Mouse (Mus musculus) kidney, postnatal 0 days (tissue): ENCODE measurements around the gene Slc39a1. TPM values are rescaled to one million over a fixed set of nuclear protein-coding genes. Genes with fewer than 3 reads are reported as not detected.

Source experiments
- ATAC-seq: fragments of 200-750 bp; cut with Nextera tagmentation; replicated peaks from 2 replicates; pipeline ENCODE4 v1.8.0; 2017; ENCODE audit warnings: low read depth, moderate number of reproducible peaks, moderate TSS enrichment, moderate library complexity; ENCODE audit not compliant: low FRiP score
- DNase-seq: peaks from one replicate; pipeline ENCODE4 v3.0.0-alpha.2; 2016; ENCODE audit warnings: low spot score
- H3K27ac ChIP-seq: fragments of 300-500 bp; sonication (generic); 2 replicates; pipeline ENCODE4 v1.5.1; 2014; ENCODE audit warnings: mild to moderate bottlenecking
- H3K27me3 ChIP-seq: fragments of 300-500 bp; sonication (generic); 2 replicates; pipeline ENCODE4 v1.6.1; 2014; ENCODE audit warnings: low read length, mixed read lengths; ENCODE audit not compliant: insufficient read depth
- H3K36me3 ChIP-seq: fragments of 300-500 bp; sonication (generic); 2 replicates; pipeline ENCODE4 v1.6.1; 2014; ENCODE audit warnings: low read length, mixed read lengths; ENCODE audit not compliant: insufficient read depth
- H3K4me1 ChIP-seq: fragments of 300-500 bp; sonication (generic); replicated peaks from 2 replicates; pipeline ENCODE4 v1.6.1; 2014; ENCODE audit warnings: antibody characterized with exemption, low read length, mixed read lengths; ENCODE audit not compliant: insufficient read depth
- H3K4me2 ChIP-seq: fragments of 300-500 bp; sonication (generic); 2 replicates; pipeline ENCODE4 v1.6.1; 2014; ENCODE audit warnings: mild to moderate bottlenecking, low read length, moderate library complexity, mixed read lengths
- H3K4me3 ChIP-seq: fragments of 300-500 bp; sonication (generic); replicated peaks from 2 replicates; pipeline ENCODE4 v1.5.1; 2014; ENCODE audit warnings: low read depth, low read length
- H3K9ac ChIP-seq: fragments of 300-500 bp; sonication (generic); 2 replicates; pipeline ENCODE4 v1.6.1; 2014; ENCODE audit warnings: low read depth, low read length
- H3K9me3 ChIP-seq: fragments of 300-500 bp; sonication (generic); replicated peaks from 2 replicates; pipeline ENCODE4 v1.6.1; 2016; ENCODE audit warnings: low read length, inconsistent platforms, mixed read lengths
- CTCF ChIP-seq: IDR thresholded peaks from 2 replicates; pipeline ENCODE4 v1.5.1; 2016; ENCODE audit warnings: antibody characterized with exemption, low read depth, mild to moderate bottlenecking, moderate library complexity
- WGBS: fragments of 180-500 bp; shearing (Covaris S2); extraction: QIAGEN DNeasy Blood & Tissue Kit; methylation state at CpG from one replicate; pipeline ENCODE4 v1.1.7; 2014; 5-methylcytosine and 5-hydroxymethylcytosine counted together
- polyA plus RNA-seq: library from polyadenylated mRNA; unstranded; fragments of >200 nt; fragmentation: Nextera tagmentation; extraction: Ambion mirVana; gene quantifications from 2 replicates; pipeline ENCODE4 v1.2.1, GENCODE M21; 2015

Slc39a1 gene
- polyA plus RNA-seq, 1 experiment from 2014 or later = 130 TPM

GRCm38 (mm10) chr3:90253653-90254418, 5.9 kb downstream of the Slc39a1 start, which contains the start of gene Crtc2:
TSS of gene Crtc2 (plus strand) at chr3:90254163.
- peak within 1 kb of the TSS; percentile 93 for H3K27ac ChIP-seq
- peak within 1 kb of the TSS; percentile 92 for H3K4me3 ChIP-seq
- ATAC-seq (peak; percentile 97), DNase-seq (peak; percentile 99)
- H3K4me1 ChIP-seq = 0 out of 2 replicates have a peak, but pooled peaks cover 6% of the 10 kb centered on the region
- no peaks in the 10 kb centered on the region for H3K9me3 ChIP-seq
- no peak for TF ChIP-seq CTCF
- under 1% methylated on average over 40 of the region's 40 CpGs for WGBS
- H3K27me3 ChIP-seq = no peaks in the 10 kb centered on the region
- H3K9ac ChIP-seq = peak within 1 kb of the TSS; percentile 87
- H3K4me2 ChIP-seq = peak within 1 kb of the TSS; percentile 76
- H3K36me3 ChIP-seq = peaks cover 23% of the 10 kb centered on the region; the same call in 1 of the 2 replicates

GRCm38 (mm10) chr3:90254419-90255193, 6.6 kb downstream of the Slc39a1 start:
- H3K27ac ChIP-seq = peak overlapping the region; percentile 93
- under 1% methylated on average over 41 of the region's 41 CpGs for WGBS

GRCm38 (mm10) chr3:90255194-90255565, 7.2 kb downstream of the Slc39a1 start:
- H3K27ac ChIP-seq = peak overlapping the region; percentile 93; the same call in 1 of the 2 replicates
- WGBS = 2% methylated on average over 2 of the region's 2 CpGs
- no peaks in the 10 kb centered on the region for H3K9me3 ChIP-seq
- DNase-seq (no peak), ATAC-seq (no peak)
- H3K36me3 ChIP-seq = peaks cover 36% of the 10 kb centered on the region
- 0 out of 2 replicates have a peak, but pooled peaks cover 6% of the 10 kb centered on the region for H3K4me1 ChIP-seq
- no peak for TF ChIP-seq CTCF
- H3K9ac ChIP-seq = peak overlapping the region; percentile 87
- H3K4me3 ChIP-seq = peak overlapping the region; percentile 92
- peak overlapping the region; percentile 76 for H3K4me2 ChIP-seq
- no peaks in the 10 kb centered on the region for H3K27me3 ChIP-seq

More at GRCm38 (mm10) chr3:90254419-90255193, 6.6 kb downstream of the Slc39a1 start:
- Histone ChIP-seq H3K9ac (peak overlapping the region; percentile 87), H3K4me1 (0 out of 2 replicates have a peak, but pooled peaks cover 6% of the 10 kb centered on the region), H3K9me3 (no peaks in the 10 kb centered on the region), H3K27me3 (no peaks in the 10 kb centered on the region), H3K4me3 (peak overlapping the region; percentile 92), H3K36me3 (peaks cover 31% of the 10 kb centered on the region), H3K4me2 (peak overlapping the region; percentile 76)
- peak; percentile 80 for ATAC-seq
- no peak for TF ChIP-seq CTCF
- DNase-seq = peak; percentile 69

- 92% methylated on average over 14 of the region's 14 CpGs for WGBS
Measured at GRCm38 (mm10) chr3:90255784-90256353, 7.9 kb downstream of the Slc39a1 start.

GRCm38 (mm10) chr3:90256731-90257530, 9.0 kb downstream of the Slc39a1 start:
- Histone ChIP-seq H3K4me2 (no peak overlapping the region), H3K27ac (no peak overlapping the region), H3K27me3 (no peaks in the 10 kb centered on the region), H3K9ac (no peak overlapping the region), H3K4me3 (no peak overlapping the region), H3K9me3 (no peaks in the 10 kb centered on the region), H3K36me3 (peaks cover 44% of the 10 kb centered on the region), H3K4me1 (0 out of 2 replicates have a peak, but pooled peaks cover 6% of the 10 kb centered on the region)
- no peak for TF ChIP-seq CTCF
- DNase-seq (no peak), ATAC-seq (no peak)
- 90% methylated on average over 19 of the region's 19 CpGs for WGBS

More at GRCm38 (mm10) chr3:90255784-90256353, 7.9 kb downstream of the Slc39a1 start:
- peaks cover 42% of the 10 kb centered on the region for H3K36me3 ChIP-seq
- DNase-seq (no peak), ATAC-seq (no peak)
- TF ChIP-seq CTCF = no peak
- H3K4me2 ChIP-seq = no peak overlapping the region; the same call in 1 of the 2 replicates
- no peak overlapping the region for H3K27ac ChIP-seq
- H3K9me3 ChIP-seq = no peaks in the 10 kb centered on the region
- 0 out of 2 replicates have a peak overlapping the region, but pooled peaks have one; percentile 92 for H3K4me3 ChIP-seq
- no peak overlapping the region for H3K9ac ChIP-seq
- 0 out of 2 replicates have a peak, but pooled peaks cover 6% of the 10 kb centered on the region for H3K4me1 ChIP-seq
- H3K27me3 ChIP-seq = no peaks in the 10 kb centered on the region
